Mouse (Mus musculus) cerebellum, adult 9-10 months (tissue): ENCODE measurements around the gene Gpr34.

Experiments used
- DNase-seq: peaks from one replicate; pipeline ENCODE4 v3.0.0; 2022

Gene Gpr34

DNA sequence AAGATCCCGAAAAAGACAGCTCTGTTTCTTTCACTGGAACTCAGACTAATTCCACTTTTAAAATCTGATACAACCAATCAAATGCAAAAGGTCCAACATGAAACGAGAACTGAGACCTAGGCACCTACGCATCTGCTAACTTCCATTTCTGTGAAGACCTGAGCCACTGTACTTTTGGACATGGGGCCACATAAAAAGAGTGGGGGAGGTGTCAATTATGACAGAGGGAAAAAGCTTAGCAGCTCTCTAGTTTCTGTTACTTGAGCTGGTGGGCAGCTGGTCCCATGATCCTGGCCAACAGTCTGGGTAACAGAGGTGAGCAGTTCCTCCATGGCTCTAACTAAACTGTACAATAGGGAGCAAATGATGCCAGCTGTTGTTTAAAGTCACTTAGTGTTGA is 41.1 kb downstream of the Gpr34 start:
- no peak for DNase-seq

DNA sequence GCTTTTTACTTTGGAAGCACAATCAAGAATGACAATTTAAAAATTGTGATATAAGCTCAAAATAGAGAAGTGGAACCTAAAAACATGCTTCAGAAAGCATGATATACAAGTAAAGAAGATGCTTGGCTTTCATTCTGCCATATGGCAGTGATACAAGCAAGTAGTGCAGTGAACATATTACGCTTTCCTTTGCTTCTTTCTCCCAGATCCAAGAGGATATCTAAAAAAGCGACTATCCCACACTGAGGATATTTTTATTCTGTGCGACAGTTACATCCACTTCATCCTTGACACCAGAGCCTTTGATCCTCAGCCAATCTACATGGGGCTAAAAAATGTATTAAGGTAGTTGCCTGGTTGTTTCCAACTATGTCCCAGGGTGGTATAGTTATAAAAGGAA is 49.9 kb downstream of the Gpr34 start:
- no peak for DNase-seq

DNA sequence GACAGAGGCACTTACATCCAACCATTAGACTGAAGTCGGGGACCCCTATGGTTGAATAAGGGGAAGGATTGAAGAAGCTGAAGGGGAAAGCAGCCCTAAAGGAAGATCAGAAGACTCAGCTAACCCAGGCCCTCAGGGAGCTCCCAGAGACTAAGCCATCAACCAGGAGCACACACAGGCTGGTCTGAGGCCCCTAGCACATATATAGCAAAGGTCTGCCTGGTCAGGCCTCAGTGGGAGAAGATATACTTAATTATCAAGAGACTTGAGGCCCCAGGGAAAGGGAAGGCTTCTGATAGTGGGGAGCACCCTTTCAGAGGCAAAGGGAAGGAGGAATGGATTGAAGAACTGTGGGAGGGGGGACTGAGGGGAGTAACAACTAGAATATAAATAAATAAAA is 54.7 kb downstream of the Gpr34 start:
- no peak for DNase-seq

DNA sequence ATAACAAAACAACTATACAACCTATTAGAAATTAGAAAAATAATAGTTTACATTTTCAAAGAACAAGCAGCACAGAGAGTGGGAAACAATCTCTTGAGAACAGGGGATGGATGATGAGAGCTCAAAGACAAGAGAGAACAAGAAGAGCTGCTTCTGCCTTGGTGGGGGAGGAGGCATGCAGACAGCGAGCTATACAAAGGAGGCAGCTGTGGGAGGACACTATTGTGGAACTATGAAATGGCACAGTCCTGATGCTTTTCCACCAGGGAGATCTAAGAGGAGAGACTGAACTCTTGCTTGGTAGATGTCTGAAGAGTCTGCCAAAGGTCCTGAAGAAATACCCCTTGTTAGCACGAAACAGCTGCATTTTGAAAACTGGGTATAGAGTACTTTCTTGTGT is 56.5 kb downstream of the Gpr34 start:
- no peak for DNase-seq
